Mouse (Mus musculus) retina, adult 2 months (tissue): ENCODE data around the gene Ppfibp2.
A peak's percentile ranks its signal among the peaks of the same experiment; 100 is the strongest.

Experiments
- DNase-seq: peaks from one replicate; pipeline ENCODE4 v3.0.0-alpha.2; 2012; ENCODE audit warnings: low read depth, low spot score

Ppfibp2 gene

DNA sequence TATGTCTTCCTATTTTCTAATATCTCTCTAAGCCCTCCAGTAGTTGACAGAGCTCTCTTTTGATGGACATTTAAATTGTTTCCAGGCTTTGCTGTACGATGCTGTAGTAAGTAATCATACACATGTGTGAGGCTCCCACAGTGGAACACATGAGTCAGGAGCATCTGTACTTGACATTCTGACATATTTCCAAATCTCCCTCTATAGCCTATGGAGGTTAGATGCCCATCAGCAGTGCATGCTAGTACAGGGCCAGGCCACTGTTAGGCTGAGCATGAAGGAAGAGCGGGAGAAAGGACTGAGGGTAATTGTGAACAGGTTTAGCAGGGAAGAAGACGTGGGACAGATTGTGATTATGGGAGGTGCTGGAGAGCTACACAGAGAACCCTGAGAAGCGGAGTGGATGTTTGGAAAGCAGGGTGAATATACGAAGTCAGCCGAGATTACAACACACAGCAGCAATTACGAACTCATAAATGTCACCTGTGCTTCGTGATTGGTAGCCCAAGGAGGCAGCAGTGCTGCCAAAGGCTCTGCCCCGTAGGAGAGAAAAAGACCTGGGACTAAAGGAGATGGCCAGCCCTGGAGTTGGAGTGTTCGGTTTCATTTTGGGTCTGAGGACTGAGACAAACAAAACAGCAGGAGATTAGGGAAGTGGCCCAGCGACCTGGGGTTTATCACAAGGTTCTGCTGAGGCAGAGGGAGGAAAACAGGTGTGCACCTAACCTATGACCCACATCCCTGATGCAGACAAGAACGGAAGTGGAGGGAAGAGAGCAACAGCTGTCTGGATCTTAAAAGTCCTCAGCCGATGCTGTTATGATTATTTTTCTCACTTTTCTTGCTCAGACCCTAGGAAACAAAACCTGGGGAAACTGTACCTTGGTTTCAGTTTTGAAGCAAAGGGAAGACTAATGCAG is 107.7 kb downstream of the Ppfibp2 start:
- no peak for DNase-seq

- no peak for DNase-seq
Measured at GRCm38 (mm10) chr7:107705941-107706340, 110.9 kb downstream of the Ppfibp2 start.

DNA sequence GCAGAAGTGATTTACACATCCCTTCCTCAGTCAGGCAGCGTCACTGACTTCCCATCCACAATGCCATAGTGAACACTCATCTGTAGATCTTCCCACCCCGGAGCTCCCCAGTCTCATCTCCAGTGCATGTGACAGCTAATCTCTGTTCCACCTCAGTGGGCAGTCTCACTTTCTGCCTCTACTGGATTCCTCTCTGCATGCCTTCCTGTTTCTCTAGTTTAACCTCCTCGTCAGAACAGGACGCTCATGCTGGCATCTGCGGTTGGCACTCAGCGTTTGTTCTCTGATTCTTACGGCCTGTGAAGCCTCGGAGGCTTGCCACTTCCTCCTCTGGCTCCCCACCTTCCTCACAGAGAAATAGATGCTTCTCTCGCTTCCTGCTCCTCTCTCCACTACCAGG is 112.6 kb downstream of the Ppfibp2 start:
- no peak for DNase-seq

DNA sequence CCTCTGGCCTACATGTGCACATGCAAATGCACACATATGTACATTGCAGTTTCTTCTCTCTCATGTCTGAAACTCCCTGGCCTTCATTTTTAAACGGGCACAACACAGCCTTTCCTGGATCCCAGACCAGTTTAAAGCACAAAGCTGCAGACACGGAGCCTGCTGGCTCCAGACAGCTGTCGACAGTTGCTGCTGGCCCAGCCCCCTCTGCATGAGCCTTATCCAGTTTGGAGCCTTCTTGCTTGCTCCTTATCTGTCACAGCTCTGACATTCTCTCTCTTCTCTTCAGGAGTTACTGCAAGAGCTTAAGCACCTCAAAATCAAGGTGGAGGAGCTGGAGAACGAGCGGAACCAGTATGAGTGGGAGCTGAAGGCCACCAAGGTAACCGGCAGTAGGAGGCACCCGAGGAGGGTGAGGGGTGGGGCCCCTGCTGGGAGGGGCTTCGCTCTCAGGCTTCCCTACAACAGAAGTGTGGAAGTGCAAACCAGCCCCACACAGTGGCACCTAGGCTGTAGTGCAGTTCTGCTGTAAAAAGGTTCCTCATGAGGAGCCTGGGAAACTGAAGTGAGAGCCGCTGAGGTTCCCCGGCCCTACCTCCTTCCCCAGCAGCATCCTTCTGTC is 113.6 kb downstream of the Ppfibp2 start:
- DNase-seq, result peak; percentile 3

- no peak for DNase-seq
Measured at GRCm38 (mm10) chr7:107712743-107713142, 117.7 kb downstream of the Ppfibp2 start.

DNA sequence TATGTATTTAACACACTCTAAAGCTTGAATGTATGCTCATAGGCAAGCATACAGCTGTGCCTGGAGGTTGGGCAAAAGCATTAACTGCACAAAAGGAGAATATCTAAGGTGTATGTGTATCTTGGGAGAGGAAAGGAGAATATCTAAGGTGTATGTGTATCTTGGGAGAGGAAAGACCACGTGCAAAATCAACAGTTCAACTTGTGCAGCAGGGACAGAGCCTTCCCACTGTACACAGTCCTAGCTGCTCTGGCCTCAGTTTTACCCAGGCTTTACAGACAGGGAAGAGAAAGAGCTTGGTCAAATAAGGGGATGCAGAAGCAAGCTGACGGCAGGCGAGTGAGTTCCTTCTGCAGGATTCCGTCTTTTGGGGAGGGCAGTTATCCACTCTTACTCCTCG is 119.1 kb downstream of the Ppfibp2 start:
- DNase-seq, result no peak

DNA sequence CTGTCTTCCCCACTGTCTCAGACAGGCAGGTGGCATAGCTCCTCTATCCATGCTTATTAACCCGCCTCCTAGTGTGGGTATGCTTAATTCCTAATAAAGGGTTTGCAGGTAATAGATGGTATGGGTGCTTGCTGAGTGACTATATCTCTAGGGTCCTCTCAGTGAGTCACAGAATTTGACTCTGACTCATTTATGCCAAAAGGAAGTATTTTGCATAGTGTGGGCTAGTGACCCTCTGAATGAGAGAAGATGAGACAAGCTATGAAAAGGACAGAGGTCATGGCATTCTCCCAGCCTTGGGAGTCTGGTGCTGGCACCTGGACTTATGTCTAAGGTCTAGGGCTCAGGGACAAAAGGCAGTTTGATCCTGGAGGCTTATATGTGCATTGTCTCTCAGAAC is 125.8 kb downstream of the Ppfibp2 start:
- DNase-seq, result no peak

DNA sequence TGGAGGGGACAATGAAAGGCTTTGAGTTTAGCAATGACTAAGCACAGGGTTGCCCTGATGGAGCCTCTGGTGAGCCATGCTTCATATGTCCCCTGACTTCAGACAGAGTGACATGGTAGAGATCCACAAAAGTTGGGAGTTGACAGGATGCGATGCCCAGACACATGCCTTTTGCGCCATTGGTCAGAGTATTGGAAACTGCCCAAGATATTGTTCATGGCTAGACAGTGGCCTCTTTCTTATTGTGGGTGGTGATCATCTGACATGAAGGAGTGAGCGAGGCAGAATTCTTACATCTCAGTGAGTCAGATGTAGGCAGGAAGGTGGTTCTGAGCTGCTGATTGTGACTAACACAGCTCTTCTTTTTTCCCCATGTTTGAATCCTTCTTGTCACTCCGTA is 127.5 kb downstream of the Ppfibp2 start:
- no peak for DNase-seq

- DNase-seq, result no peak
Measured at GRCm38 (mm10) chr7:107727538-107727937, 132.5 kb downstream of the Ppfibp2 start.

GRCm38 (mm10) chr7:107730587-107730986 is 135.6 kb downstream of the Ppfibp2 start:
- DNase-seq, result no peak

- DNase-seq, result no peak
Measured at GRCm38 (mm10) chr7:107733162-107733561, 138.2 kb downstream of the Ppfibp2 start.

DNA sequence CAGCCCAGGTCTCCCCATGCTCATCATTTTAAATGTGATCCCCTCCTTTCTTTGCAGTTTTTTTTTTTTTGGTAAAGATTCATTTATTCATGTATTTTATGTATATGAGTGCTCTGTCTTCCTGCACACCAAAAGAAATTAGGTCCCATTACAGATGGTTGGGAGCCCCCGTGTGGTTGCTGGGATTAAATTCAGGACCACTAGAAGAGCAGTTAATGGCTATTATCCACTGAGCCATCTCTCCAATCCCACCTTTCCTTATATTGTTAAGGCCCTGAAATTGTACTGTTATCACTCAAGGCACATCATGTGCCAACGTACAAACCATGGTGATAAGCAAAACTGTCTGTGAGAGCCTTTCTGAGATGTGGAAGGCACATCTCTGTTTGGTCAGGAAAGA is 143.7 kb downstream of the Ppfibp2 start:
- no peak for DNase-seq

DNA sequence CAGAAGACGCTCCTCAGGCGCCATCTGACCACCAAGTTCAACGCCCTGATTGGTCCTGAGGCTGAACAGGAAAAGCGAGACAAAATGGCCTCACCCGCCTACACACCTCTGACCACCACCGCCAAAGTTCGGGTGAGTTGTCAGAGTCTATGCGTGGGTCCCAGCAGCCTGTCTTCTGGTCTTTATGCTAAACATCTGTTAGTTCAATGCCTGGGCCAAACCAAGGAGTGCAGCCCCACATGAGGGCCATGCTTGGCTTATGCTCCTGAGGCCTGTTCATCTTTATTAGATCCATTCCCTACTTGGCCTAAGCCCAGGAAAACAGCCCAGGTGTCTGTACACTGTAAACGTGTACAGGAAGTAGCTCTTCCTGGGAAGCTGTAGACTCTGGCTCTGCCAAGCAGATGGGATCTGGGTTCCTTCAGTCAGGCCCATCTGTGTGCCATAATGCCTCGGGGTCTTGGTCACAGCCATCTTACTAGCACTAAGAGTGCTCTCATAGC is 148.0 kb downstream of the Ppfibp2 start:
- DNase-seq, result no peak

DNA sequence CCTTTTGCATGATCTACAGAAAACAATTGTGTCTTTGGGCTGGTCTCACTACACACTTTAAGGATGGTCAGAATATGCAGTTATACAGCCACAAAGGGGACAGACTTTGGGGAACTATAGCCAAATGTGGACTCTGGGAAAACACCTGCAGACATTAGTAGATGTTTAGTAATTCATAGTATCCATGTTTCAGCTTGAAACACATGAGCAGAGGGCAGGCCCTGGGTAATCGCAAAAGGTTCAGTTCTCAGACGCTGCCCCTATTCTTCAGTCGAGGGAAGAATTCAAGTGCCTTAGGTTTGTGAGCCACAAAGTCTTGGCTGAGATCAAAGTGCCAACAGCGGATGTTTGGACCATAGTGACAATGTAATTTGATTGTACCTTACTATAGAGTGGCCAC is 149.4 kb downstream of the Ppfibp2 start:
- DNase-seq, result no peak

DNA sequence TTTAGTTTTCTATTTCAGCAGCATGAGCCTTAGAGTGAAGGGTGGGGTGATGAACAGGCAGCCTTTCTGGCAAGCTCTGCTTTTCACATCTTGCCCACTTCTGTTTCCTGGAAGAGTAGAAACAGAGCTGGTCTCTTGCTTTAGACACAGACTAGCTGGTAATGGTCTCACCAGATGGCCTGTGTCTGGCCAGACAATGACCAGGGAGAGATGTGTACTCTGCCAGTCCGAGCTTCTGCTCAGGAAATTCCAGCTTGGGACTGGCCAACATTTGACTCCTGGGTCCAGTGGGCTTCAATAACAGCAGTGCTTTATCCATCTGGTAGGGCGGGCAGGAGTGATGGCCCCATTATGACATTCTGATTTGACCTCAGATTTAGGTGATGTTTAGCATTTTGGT is 150.1 kb downstream of the Ppfibp2 start:
- DNase-seq, result no peak

GRCm38 (mm10) chr7:107746036-107746435 is 151.0 kb downstream of the Ppfibp2 start:
- DNase-seq, result no peak

DNA sequence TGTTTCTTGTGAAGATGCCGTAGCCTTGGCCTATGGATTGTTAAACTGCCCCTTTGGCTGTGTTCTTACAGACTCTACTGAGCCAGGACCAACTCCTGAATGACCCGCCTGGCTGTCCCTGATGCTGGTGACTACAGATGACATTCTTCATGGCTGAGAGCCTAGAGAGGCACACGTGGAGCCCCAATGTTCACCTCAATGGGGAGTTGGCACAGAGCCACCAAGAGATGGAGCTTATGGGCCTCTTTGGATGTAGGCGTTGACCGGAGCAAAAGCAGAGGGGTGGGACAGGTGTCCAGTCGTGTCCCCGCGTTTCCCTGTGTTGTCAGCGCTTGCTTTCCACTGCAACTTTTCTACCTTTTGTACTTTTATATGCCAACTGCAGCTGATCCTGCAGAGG is 152.5 kb downstream of the Ppfibp2 start:
- no peak for DNase-seq

GRCm38 (mm10) chr7:107747954-107748353 is 152.9 kb downstream of the Ppfibp2 start:
- DNase-seq, result no peak

GRCm38 (mm10) chr7:107749270-107749669 is 154.3 kb downstream of the Ppfibp2 start:
- DNase-seq, result no peak

- DNase-seq, result no peak
Measured at GRCm38 (mm10) chr7:107749721-107750120, 154.7 kb downstream of the Ppfibp2 start.

- DNase-seq, result no peak
Measured at GRCm38 (mm10) chr7:107752031-107752520, 157.1 kb downstream of the Ppfibp2 start.

DNA sequence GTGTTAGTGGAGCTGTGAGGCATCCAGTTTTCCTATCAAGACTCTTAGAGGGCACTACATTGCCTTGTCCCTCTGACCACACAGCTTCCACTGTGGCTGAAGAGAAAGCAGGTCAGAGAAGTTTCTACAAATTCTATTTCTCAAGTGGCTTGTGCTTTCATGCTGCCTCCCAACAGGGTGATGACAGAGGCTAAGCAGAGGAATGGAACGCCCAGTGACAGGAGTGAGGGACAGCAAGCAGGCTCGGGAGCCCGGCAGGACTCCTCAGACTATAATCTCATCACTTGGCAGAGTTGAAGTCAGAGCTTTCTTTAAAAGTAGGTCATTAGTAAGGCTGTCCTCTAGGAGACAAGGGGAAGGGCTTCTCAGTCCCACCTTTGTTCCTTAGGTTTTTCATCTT is 160.9 kb downstream of the Ppfibp2 start:
- no peak for DNase-seq

- DNase-seq, result no peak
Measured at GRCm38 (mm10) chr7:107756748-107757147, 161.7 kb downstream of the Ppfibp2 start.
